Mouse (Mus musculus) erythroblast, embryonic 14.5 days (primary cell): ENCODE measurements around the gene Dusp2. TPM values are rescaled to one million over a fixed set of nuclear protein-coding genes. Genes with fewer than 3 reads are reported as not detected.

Experiments
- H3K27me3 ChIP-seq: 2 replicates; pipeline ENCODE4 v1.6.1; 2012; ENCODE audit warnings: inconsistent platforms; ENCODE audit not compliant: control insufficient read depth
- H3K36me3 ChIP-seq: 2 replicates; pipeline ENCODE4 v1.6.1; 2012; ENCODE audit warnings: mild to moderate bottlenecking, inconsistent platforms; ENCODE audit not compliant: control insufficient read depth
- H3K4me1 ChIP-seq: 2 replicates; pipeline ENCODE4 v1.6.1; 2012; ENCODE audit warnings: inconsistent platforms; ENCODE audit not compliant: control insufficient read depth
- H3K4me3 ChIP-seq: replicated peaks from 2 replicates; pipeline ENCODE3; 2012; ENCODE audit warnings: moderate library complexity, mild to moderate bottlenecking, inconsistent platforms
- H3K9me3 ChIP-seq: 2 replicates; pipeline ENCODE4 v1.6.1; 2012; ENCODE audit warnings: low read length, inconsistent platforms, mixed read lengths; ENCODE audit not compliant: control insufficient read depth
- GATA1 ChIP-seq: IDR thresholded peaks from 2 replicates; pipeline ENCODE4 v1.6.1; 2012; ENCODE audit warnings: low read length, inconsistent platforms, mixed read lengths
- TAL1 ChIP-seq: IDR thresholded peaks from 3 replicates; pipeline ENCODE4 v1.6.1; 2012; ENCODE audit warnings: low read length, inconsistent platforms, mixed read lengths
- polyA plus RNA-seq: library from polyadenylated mRNA; stranded (reverse); fragments of >175 nt; gene quantifications from 2 replicates; pipeline ENCODE4 v1.2.3, GENCODE M21; 2012

The Dusp2 gene
- polyA plus RNA-seq, 1 experiment = 0.05 TPM

GRCm38 (mm10) chr2:127318136-127318535 is 17.8 kb upstream of the Dusp2 start:
- Histone ChIP-seq H3K27me3 (no peaks in the 10 kb centered on the region; the same call in 1 of the 2 replicates), H3K4me3 (no peak overlapping the region), H3K9me3 (no peaks in the 10 kb centered on the region), H3K4me1 (no peaks in the 10 kb centered on the region), H3K36me3 (no peaks in the 10 kb centered on the region)
- TF ChIP-seq TAL1 = no peak
- no peak for TF ChIP-seq GATA1

GRCm38 (mm10) chr2:127319071-127319470 is 16.9 kb upstream of the Dusp2 start:
- no peaks in the 10 kb centered on the region for H3K4me1 ChIP-seq
- no peaks in the 10 kb centered on the region; the same call in 1 of the 2 replicates for H3K27me3 ChIP-seq
- no peaks in the 10 kb centered on the region for H3K36me3 ChIP-seq
- H3K9me3 ChIP-seq = no peaks in the 10 kb centered on the region
- TF ChIP-seq GATA1 (no peak), TAL1 (no peak)
- H3K4me3 ChIP-seq = no peak overlapping the region

GRCm38 (mm10) chr2:127322671-127323285 is 13.2 kb upstream of the Dusp2 start:
- H3K4me1 ChIP-seq = no peaks in the 10 kb centered on the region
- TF ChIP-seq GATA1 = no peak
- TF ChIP-seq TAL1 = no peak

GRCm38 (mm10) chr2:127323667-127324066 is 12.3 kb upstream of the Dusp2 start:
- H3K4me3 ChIP-seq = no peak overlapping the region
- TF ChIP-seq GATA1 (no peak), TAL1 (no peak)
- H3K36me3 ChIP-seq = no peaks in the 10 kb centered on the region
- H3K4me1 ChIP-seq = peaks cover 6% of the 10 kb centered on the region
- peaks cover 3% of the 10 kb centered on the region for H3K27me3 ChIP-seq
- H3K9me3 ChIP-seq = no peaks in the 10 kb centered on the region

More at GRCm38 (mm10) chr2:127322671-127323285, 13.2 kb upstream of the Dusp2 start:
- Histone ChIP-seq H3K9me3 (no peaks in the 10 kb centered on the region), H3K27me3 (no peaks in the 10 kb centered on the region; the same call in 1 of the 2 replicates), H3K36me3 (no peaks in the 10 kb centered on the region), H3K4me3 (no peak overlapping the region)

GRCm38 (mm10) chr2:127324456-127324855 is 11.5 kb upstream of the Dusp2 start:
- H3K27me3 ChIP-seq = peaks cover 3% of the 10 kb centered on the region; the same call in 1 of the 2 replicates
- H3K9me3 ChIP-seq = no peaks in the 10 kb centered on the region
- no peak overlapping the region for H3K4me3 ChIP-seq
- peaks cover 6% of the 10 kb centered on the region for H3K4me1 ChIP-seq
- H3K36me3 ChIP-seq = no peaks in the 10 kb centered on the region
- TF ChIP-seq GATA1 = no peak
- no peak for TF ChIP-seq TAL1

GRCm38 (mm10) chr2:127328090-127328851 is 7.7 kb upstream of the Dusp2 start:
- H3K27me3 ChIP-seq = peaks cover 3% of the 10 kb centered on the region
- no peak overlapping the region for H3K4me3 ChIP-seq
- TF ChIP-seq GATA1 (no peak), TAL1 (no peak)
- H3K9me3 ChIP-seq = no peaks in the 10 kb centered on the region
- no peaks in the 10 kb centered on the region for H3K36me3 ChIP-seq
- H3K4me1 ChIP-seq = peaks cover 7% of the 10 kb centered on the region

GRCm38 (mm10) chr2:127332807-127333570 is 3.0 kb upstream of the Dusp2 start:
- Histone ChIP-seq H3K4me1 (peaks cover 26% of the 10 kb centered on the region), H3K36me3 (no peaks in the 10 kb centered on the region), H3K4me3 (no peak overlapping the region), H3K27me3 (peaks cover 41% of the 10 kb centered on the region), H3K9me3 (no peaks in the 10 kb centered on the region)
- TF ChIP-seq TAL1 (no peak), GATA1 (no peak)

- Histone ChIP-seq H3K27me3 (peaks cover 38% of the 10 kb centered on the region), H3K9me3 (no peaks in the 10 kb centered on the region), H3K4me1 (peaks cover 20% of the 10 kb centered on the region), H3K36me3 (no peaks in the 10 kb centered on the region), H3K4me3 (no peak overlapping the region)
- TF ChIP-seq GATA1 = no peak
- TF ChIP-seq TAL1 = no peak
These were observed 1.9 kb upstream of the Dusp2 start for GRCm38 (mm10) chr2:127333945-127334603.
